Comparison of ENCODE assay signal across 10 mouse cellular contexts in genomic region chr7:142330271-142330724, GRCm38 (mm10). TPM values are rescaled to one million over a fixed set of nuclear protein-coding genes. Genes with fewer than 3 reads are reported as not detected.
A peak's percentile ranks its signal among the peaks of the same experiment; 100 is the strongest.
DNase-seq lines count a peak whose midpoint lies in the region; ATAC-seq and TF ChIP-seq lines count a peak whose summit lies in the region.
"Had no signal": no experiment of that assay in that cellular context is flagged by ENCODE, and none has a peak within 500 bp of the region (broad histone marks: within the 10 kb centered on the region; RNA-seq: fewer than 3 reads in every experiment).

No protein-coding gene starts in this region.

- 0 out of 2 replicates have a peak, but pooled peaks cover 15% of the 10 kb centered on the region for H3K27me3 ChIP-seq in forebrain, embryonic 10.5 days (ENCODE audit: poor library complexity, severe bottlenecking)
- H3K27me3 ChIP-seq in forebrain, embryonic 11.5 days (ENCODE audit: control insufficient read depth, insufficient read depth, low read length) = no peaks in the 10 kb centered on the region
- H3K27me3 ChIP-seq in heart, embryonic 13.5 days (replicated peaks) = no peaks in the 10 kb centered on the region
- no peaks in the 10 kb centered on the region for H3K27me3 ChIP-seq in kidney, postnatal 0 days (ENCODE audit: insufficient read depth, low read length)
- H3K27me3 ChIP-seq: embryonic facial prominence, embryonic 13.5 days had no signal

- H3K4me2 ChIP-seq in forebrain, embryonic 11.5 days (ENCODE audit: low read depth, low read length, severe bottlenecking) = no peak overlapping the region
- H3K4me2 ChIP-seq in heart, embryonic 13.5 days = peak overlapping the region; percentile 12; the same call in 1 of the 2 replicates
- no peak overlapping the region for H3K4me2 ChIP-seq in kidney, postnatal 0 days (ENCODE audit: low read length)
- H3K4me2 ChIP-seq: embryonic facial prominence, embryonic 13.5 days had no signal

- H3K4me3 ChIP-seq in forebrain, embryonic 10.5 days = no peak overlapping the region
- no peak overlapping the region for H3K4me3 ChIP-seq in forebrain, embryonic 11.5 days (ENCODE audit: low read depth, low read length)
- no peak overlapping the region for H3K4me3 ChIP-seq in heart, embryonic 13.5 days
- no peak overlapping the region for H3K4me3 ChIP-seq in kidney, postnatal 0 days (replicated peaks; ENCODE audit: low read depth, low read length)
- H3K4me3 ChIP-seq: embryonic facial prominence, embryonic 13.5 days had no signal

- DNase-seq in forebrain, embryonic 10.5 days (ENCODE audit: extremely low spot score, low spot score) = no peak
- no peak for DNase-seq in forebrain, embryonic 11.5 days (ENCODE audit: low spot score)
- DNase-seq in kidney, postnatal 0 days (ENCODE audit: low spot score) = peak; percentile 85
- peak; percentile 36 for DNase-seq in skeletal muscle tissue, adult 2 months (ENCODE audit: low read depth, low spot score)
- DNase-seq in thymus, postnatal 36 days = no peak
- no peak for DNase-seq in retina, embryonic 14.5 days (ENCODE audit: low spot score)
- no peak for DNase-seq in urinary bladder, postnatal 4 days (ENCODE audit: low spot score in 2 of 2)

- TF ChIP-seq CTCF in kidney, postnatal 0 days (IDR thresholded peaks at IDR 0.05; ENCODE audit: low read depth) = no peak

- H3K4me1 ChIP-seq in forebrain, embryonic 10.5 days = peaks cover 11% of the 10 kb centered on the region; the same call in 1 of the 2 replicates
- H3K4me1 ChIP-seq in forebrain, embryonic 11.5 days (replicated peaks; ENCODE audit: control insufficient read depth, insufficient read depth, low read length) = no peaks in the 10 kb centered on the region
- H3K4me1 ChIP-seq in heart, embryonic 13.5 days = peaks cover 60% of the 10 kb centered on the region
- peaks cover 10% of the 10 kb centered on the region; the same call in 1 of the 2 replicates for H3K4me1 ChIP-seq in kidney, postnatal 0 days (replicated peaks; ENCODE audit: insufficient read depth, low read length)

- H3K9me3 ChIP-seq in forebrain, embryonic 10.5 days = no peaks in the 10 kb centered on the region
- no peaks in the 10 kb centered on the region for H3K9me3 ChIP-seq in forebrain, embryonic 11.5 days (ENCODE audit: control insufficient read depth, low read length)
- H3K9me3 ChIP-seq in heart, embryonic 13.5 days = no peaks in the 10 kb centered on the region
- H3K9me3 ChIP-seq in kidney, postnatal 0 days (replicated peaks; ENCODE audit: low read length) = no peaks in the 10 kb centered on the region
- H3K9me3 ChIP-seq: embryonic facial prominence, embryonic 13.5 days had no signal

- no peaks in the 10 kb centered on the region for H3K36me3 ChIP-seq in forebrain, embryonic 10.5 days (replicated peaks)
- H3K36me3 ChIP-seq in forebrain, embryonic 11.5 days (ENCODE audit: control insufficient read depth, insufficient read depth, low read length) = no peaks in the 10 kb centered on the region
- H3K36me3 ChIP-seq in heart, embryonic 13.5 days = no peaks in the 10 kb centered on the region
- H3K36me3 ChIP-seq in kidney, postnatal 0 days (ENCODE audit: insufficient read depth, low read length) = no peaks in the 10 kb centered on the region
- H3K36me3 ChIP-seq: embryonic facial prominence, embryonic 13.5 days had no signal

- WGBS in forebrain, embryonic 10.5 days = 83% methylated on average over 9 of the region's 9 CpGs
- WGBS in forebrain, embryonic 11.5 days = 87% methylated on average over 9 of the region's 9 CpGs
- 7% methylated on average over 9 of the region's 9 CpGs for WGBS in heart, embryonic 13.5 days
- 41% methylated on average over 9 of the region's 9 CpGs for WGBS in kidney, postnatal 0 days

- H3K9ac ChIP-seq in forebrain, embryonic 11.5 days (ENCODE audit: low read length) = no peak overlapping the region
- peak overlapping the region; percentile 55 for H3K9ac ChIP-seq in heart, embryonic 13.5 days
- no peak overlapping the region for H3K9ac ChIP-seq in kidney, postnatal 0 days (ENCODE audit: low read depth, low read length)
- H3K9ac ChIP-seq: embryonic facial prominence, embryonic 13.5 days had no signal

- ATAC-seq in forebrain, embryonic 11.5 days (replicated peaks; ENCODE audit: low FRiP score) = no peak
- ATAC-seq in heart, embryonic 13.5 days (ENCODE audit: extremely low read depth, insufficient number of reproducible peaks, low FRiP score, low TSS enrichment) = peak; percentile 78
- ATAC-seq in kidney, postnatal 0 days (replicated peaks; ENCODE audit: low FRiP score, low read depth) = no peak; the same call in 1 of the 2 replicates

- H3K27ac ChIP-seq in forebrain, embryonic 10.5 days = 0 out of 2 replicates have a peak overlapping the region, but pooled peaks have one; percentile 33
- no peak overlapping the region for H3K27ac ChIP-seq in forebrain, embryonic 11.5 days (ENCODE audit: low read depth, low read length)
- peak overlapping the region; percentile 97 for H3K27ac ChIP-seq in heart, embryonic 13.5 days (replicated peaks)
- H3K27ac ChIP-seq in kidney, postnatal 0 days = no peak overlapping the region
- H3K27ac ChIP-seq: embryonic facial prominence, embryonic 13.5 days had no signal

RNA-seq across cellular contexts. Expression of gene Krtap5-4, which starts 26.9 kb away (rescaled TPM):
- not detected in 2 replicates for polyA plus RNA-seq in forebrain, embryonic 10.5 days (2016; fragmentation: Nextera tagmentation; extraction: Ambion mirVana)
- not detected in 2 replicates for polyA plus RNA-seq in forebrain, embryonic 11.5 days (2014; fragmentation: Nextera tagmentation; extraction: Ambion mirVana)
- not detected in 2 replicates for polyA plus RNA-seq in heart, embryonic 13.5 days (2015; fragmentation: Nextera tagmentation; extraction: Ambion mirVana)
- not detected in 2 replicates for polyA plus RNA-seq in kidney, postnatal 0 days (2015; fragmentation: Nextera tagmentation; extraction: Ambion mirVana)
- polyA plus RNA-seq: embryonic facial prominence, embryonic 13.5 days; neural tube, embryonic 11.5 days had no signal

RNA-seq across cellular contexts. Expression of gene Krtap5-1, which starts 33.4 kb away (rescaled TPM):
- not detected in 2 replicates for polyA plus RNA-seq in forebrain, embryonic 10.5 days (2016; fragmentation: Nextera tagmentation; extraction: Ambion mirVana)
- polyA plus RNA-seq in forebrain, embryonic 11.5 days (2014; fragmentation: Nextera tagmentation; extraction: Ambion mirVana) = not detected in 2 replicates
- not detected in 2 replicates for polyA plus RNA-seq in heart, embryonic 13.5 days (2015; fragmentation: Nextera tagmentation; extraction: Ambion mirVana)
- polyA plus RNA-seq in kidney, postnatal 0 days (2015; fragmentation: Nextera tagmentation; extraction: Ambion mirVana) = not detected in 2 replicates
- polyA plus RNA-seq: embryonic facial prominence, embryonic 13.5 days; neural tube, embryonic 11.5 days had no signal

RNA-seq across cellular contexts. Expression of gene Ifitm10, which starts 43.3 kb away (rescaled TPM):
- 0.51 and 1.00 TPM in 2 replicates for polyA plus RNA-seq in forebrain, embryonic 10.5 days (2016; fragmentation: Nextera tagmentation; extraction: Ambion mirVana)
- polyA plus RNA-seq in forebrain, embryonic 11.5 days (2014; fragmentation: Nextera tagmentation; extraction: Ambion mirVana) = 0.24 and 0.32 TPM in 2 replicates
- 6.5 and 7.5 TPM in 2 replicates for polyA plus RNA-seq in heart, embryonic 13.5 days (2015; fragmentation: Nextera tagmentation; extraction: Ambion mirVana)
- 3.6 and 3.9 TPM in 2 replicates for polyA plus RNA-seq in kidney, postnatal 0 days (2015; fragmentation: Nextera tagmentation; extraction: Ambion mirVana)
- polyA plus RNA-seq: neural tube, embryonic 11.5 days had no signal

RNA-seq across cellular contexts. Expression of gene Gm49369, which starts 52.2 kb away (rescaled TPM):
- not detected in 2 replicates for polyA plus RNA-seq in forebrain, embryonic 10.5 days (2016; fragmentation: Nextera tagmentation; extraction: Ambion mirVana)
- not detected in 2 replicates for polyA plus RNA-seq in forebrain, embryonic 11.5 days (2014; fragmentation: Nextera tagmentation; extraction: Ambion mirVana)
- polyA plus RNA-seq in heart, embryonic 13.5 days (2015; fragmentation: Nextera tagmentation; extraction: Ambion mirVana) = 2.3 TPM in 1 of 2 replicates, not detected in the other
- not detected in 2 replicates for polyA plus RNA-seq in kidney, postnatal 0 days (2015; fragmentation: Nextera tagmentation; extraction: Ambion mirVana)
- polyA plus RNA-seq: embryonic facial prominence, embryonic 13.5 days; neural tube, embryonic 11.5 days had no signal

RNA-seq across cellular contexts. Expression of gene Gm4559, which starts 56.1 kb away (rescaled TPM):
- polyA plus RNA-seq in forebrain, embryonic 10.5 days (2016; fragmentation: Nextera tagmentation; extraction: Ambion mirVana) = not detected in 2 replicates
- not detected in 2 replicates for polyA plus RNA-seq in forebrain, embryonic 11.5 days (2014; fragmentation: Nextera tagmentation; extraction: Ambion mirVana)
- not detected in 2 replicates for polyA plus RNA-seq in heart, embryonic 13.5 days (2015; fragmentation: Nextera tagmentation; extraction: Ambion mirVana)
- polyA plus RNA-seq in kidney, postnatal 0 days (2015; fragmentation: Nextera tagmentation; extraction: Ambion mirVana) = not detected in 2 replicates
- polyA plus RNA-seq: embryonic facial prominence, embryonic 13.5 days; neural tube, embryonic 11.5 days had no signal

Comparison
In these comparisons a context has a peak if more than half of its experiments do, and no peak if none do; other contexts are left out.
1. H3K27ac ChIP-seq: peak in forebrain, embryonic 10.5 days (single experiment) and heart, embryonic 13.5 days (single experiment); none in forebrain, embryonic 11.5 days (single experiment) and kidney, postnatal 0 days (single experiment).
2. DNase-seq: peak in kidney, postnatal 0 days (single experiment) and skeletal muscle tissue, adult 2 months (single experiment); none in forebrain, embryonic 10.5 days (single experiment), forebrain, embryonic 11.5 days (single experiment), thymus, postnatal 36 days (0 of 2), retina, embryonic 14.5 days (single experiment) and urinary bladder, postnatal 4 days (0 of 2).